Comparison of ENCODE assay signal across 13 mouse cellular contexts in the genomic region with DNA sequence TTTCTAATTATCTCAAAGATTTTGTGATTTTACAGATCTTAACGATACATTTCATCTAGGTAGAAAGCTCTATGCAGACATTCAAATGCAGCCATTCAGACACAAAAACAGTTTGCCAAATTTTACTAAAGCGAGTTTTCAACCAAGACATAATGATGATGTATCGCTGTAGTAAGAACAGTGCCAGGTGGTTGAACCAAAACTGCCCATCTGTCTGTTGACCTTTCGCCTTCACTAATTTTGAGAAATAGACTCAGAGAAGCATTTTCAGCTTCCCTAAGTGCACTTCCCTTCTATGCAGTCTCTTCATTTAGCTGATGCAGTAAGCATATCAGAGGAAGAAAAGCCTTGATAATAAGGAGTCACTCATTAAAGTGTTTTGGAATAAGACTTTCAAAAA.
A peak's percentile ranks its signal among the peaks of the same experiment; 100 is the strongest.
DNase-seq lines count a peak whose midpoint lies in the region; TF ChIP-seq lines count a peak whose summit lies in the region.
"Had no signal": no experiment of that assay in that cellular context is flagged by ENCODE, and none has a peak within 500 bp of the region (broad histone marks: within the 10 kb centered on the region; RNA-seq: fewer than 3 reads in every experiment).

No protein-coding gene starts in this region.

- TF ChIP-seq POLR2A in brain, embryonic 14.5 days (IDR thresholded peaks at IDR 0.05; ENCODE audit: borderline replicate concordance, extremely low read depth, insufficient read depth, insufficient read length, poor library complexity, severe bottlenecking) = no peak

- peak; percentile 7 for DNase-seq in cerebellum, adult 11 months
- no peak for DNase-seq in cerebellum, postnatal 10 days
- DNase-seq in brain, embryonic 14.5 days (ENCODE audit: low read depth) = peak; percentile 11
- peak; percentile 65 for DNase-seq in cerebellum, adult 9-10 months
- no peak for DNase-seq in spleen, adult 12 weeks (ENCODE audit: low spot score)
- DNase-seq in layer of hippocampus, adult 9-10 months (ENCODE audit: low spot score) = no peak
- DNase-seq in lung, adult 18-20 months = no peak
- DNase-seq: adrenal gland, postnatal 14 days; embryo, embryonic 11 days; gastrocnemius, adult 2 months; gastrocnemius, postnatal 25 days; heart, postnatal 4 days; kidney, adult 11 months had no signal

- TF ChIP-seq CTCF in brain, embryonic 14.5 days (IDR thresholded peaks at IDR 0.05; ENCODE audit: borderline replicate concordance, extremely low read depth, insufficient read depth, insufficient read length) = no peak

Comparison
In these comparisons a context has a peak if more than half of its experiments do, and no peak if none do; other contexts are left out.
1. DNase-seq: peak in cerebellum, adult 11 months (single experiment), brain, embryonic 14.5 days (single experiment) and cerebellum, adult 9-10 months (single experiment); none in cerebellum, postnatal 10 days (0 of 2), spleen, adult 12 weeks (single experiment), layer of hippocampus, adult 9-10 months (single experiment) and lung, adult 18-20 months (0 of 2).